Mouse (Mus musculus) stomach, postnatal 0 days (tissue): ENCODE data around the gene Erh. TPM values are rescaled to one million over a fixed set of nuclear protein-coding genes. Genes with fewer than 3 reads are reported as not detected.

Experiments
- ATAC-seq: fragments of 200-750 bp; cut with Nextera tagmentation; 2 replicates; pipeline ENCODE4 v1.8.0; 2017; ENCODE audit not compliant: low FRiP score, low TSS enrichment
- DNase-seq: peaks from one replicate; pipeline ENCODE4 v3.0.0-alpha.2; 2016; ENCODE audit warnings: low spot score
- H3K27ac ChIP-seq: fragments of 300-500 bp; sonication (generic); replicated peaks from 2 replicates; pipeline ENCODE4 v1.5.1; 2014; ENCODE audit warnings: mild to moderate bottlenecking, control low read depth
- H3K27me3 ChIP-seq: fragments of 300-500 bp; sonication (generic); 2 replicates; pipeline ENCODE4 v1.6.1; 2014; ENCODE audit warnings: low read length; ENCODE audit not compliant: control insufficient read depth, insufficient read depth
- H3K36me3 ChIP-seq: fragments of 300-500 bp; sonication (generic); 2 replicates; pipeline ENCODE4 v1.6.1; 2014; ENCODE audit warnings: low read length, mixed read lengths; ENCODE audit not compliant: control insufficient read depth, insufficient read depth
- H3K4me1 ChIP-seq: fragments of 300-500 bp; sonication (generic); replicated peaks from 2 replicates; pipeline ENCODE4 v1.6.1; 2014; ENCODE audit warnings: antibody characterized with exemption; ENCODE audit not compliant: control insufficient read depth, insufficient read depth
- H3K4me2 ChIP-seq: fragments of 300-500 bp; sonication (generic); replicated peaks from 2 replicates; pipeline ENCODE4 v1.6.1; 2014; ENCODE audit warnings: low read depth, mild to moderate bottlenecking, control low read depth, moderate library complexity
- H3K4me3 ChIP-seq: fragments of 300-500 bp; sonication (generic); 2 replicates; pipeline ENCODE4 v1.5.1; 2014; ENCODE audit warnings: low read depth, low read length, control low read depth
- H3K9ac ChIP-seq: fragments of 300-500 bp; sonication (generic); 2 replicates; pipeline ENCODE4 v1.6.1; 2014; ENCODE audit warnings: mild to moderate bottlenecking, low read length, control low read depth, mixed read lengths
- H3K9me3 ChIP-seq: fragments of 300-500 bp; sonication (generic); 2 replicates; pipeline ENCODE4 v1.6.1; 2016; ENCODE audit warnings: low read length; ENCODE audit not compliant: control insufficient read depth
- CTCF ChIP-seq: IDR thresholded peaks from 2 replicates; pipeline ENCODE4 v1.5.1; 2016; ENCODE audit warnings: antibody characterized with exemption, low read depth, mild to moderate bottlenecking, moderate library complexity
- EP300 ChIP-seq: optimal IDR thresholded peaks from 2 replicates; pipeline ENCODE3; 2016; ENCODE audit warnings: antibody characterized with exemption
- WGBS: fragments of 180-500 bp; shearing (Covaris S2); extraction: QIAGEN DNeasy Blood & Tissue Kit; methylation state at CpG from one replicate; pipeline ENCODE4 v1.1.7; 2014; 5-methylcytosine and 5-hydroxymethylcytosine counted together
- polyA plus RNA-seq: library from polyadenylated mRNA; unstranded; fragments of >200 nt; fragmentation: Nextera tagmentation; extraction: Ambion mirVana; gene quantifications from 2 replicates; pipeline ENCODE4 v1.2.1, GENCODE M21; 2015

The Erh gene
- polyA plus RNA-seq, 1 experiment from 2014 or later: 131 TPM

GRCm38 (mm10) chr12:80594141-80594540 is 50.0 kb downstream of the Erh start:
- Histone ChIP-seq H3K27ac (no peak overlapping the region), H3K36me3 (no peaks in the 10 kb centered on the region), H3K4me3 (no peak overlapping the region), H3K9me3 (no peaks in the 10 kb centered on the region), H3K27me3 (no peaks in the 10 kb centered on the region), H3K4me2 (no peak overlapping the region), H3K9ac (no peak overlapping the region), H3K4me1 (no peaks in the 10 kb centered on the region)
- no peak for ATAC-seq
- WGBS: 74% methylated on average over 4 of the region's 4 CpGs
- DNase-seq: no peak
- TF ChIP-seq EP300 (no peak), CTCF (no peak)

GRCm38 (mm10) chr12:80584973-80585372 is 59.2 kb downstream of the Erh start:
- 11% methylated on average over 2 of the region's 2 CpGs for WGBS
- DNase-seq (peak; percentile 54), ATAC-seq (no peak)
- Histone ChIP-seq H3K27ac (no peak overlapping the region), H3K4me3 (no peak overlapping the region), H3K27me3 (no peaks in the 10 kb centered on the region), H3K9ac (no peak overlapping the region), H3K9me3 (no peaks in the 10 kb centered on the region), H3K4me1 (no peaks in the 10 kb centered on the region), H3K4me2 (no peak overlapping the region), H3K36me3 (no peaks in the 10 kb centered on the region)
- peak; percentile 66 for TF ChIP-seq CTCF
- no peak for TF ChIP-seq EP300

Other genes with a start within 250 kb of the Erh start
- 5.4 and 7.2 TPM in 2 replicates for gene Dcaf5, start 207.7 kb downstream of the Erh start, polyA plus RNA-seq
- 9.0 and 10.6 TPM in 2 replicates for gene Exd2, start 181.2 kb downstream of the Erh start, polyA plus RNA-seq
- gene Galnt16, start 126.1 kb downstream of the Erh start, polyA plus RNA-seq: 6.1 and 6.3 TPM in 2 replicates
- 15.1 and 15.6 TPM in 2 replicates for gene Slc39a9, start 458 bp downstream of the Erh start, polyA plus RNA-seq
- gene Plekhd1, start 48.2 kb upstream of the Erh start, polyA plus RNA-seq: 2.2 and 2.3 TPM in 2 replicates
- 0.06 and 0.07 TPM in 2 replicates for gene Ccdc177, start 116.3 kb upstream of the Erh start, polyA plus RNA-seq
- 12.3 and 12.9 TPM in 2 replicates for gene Susd6, start 146.2 kb upstream of the Erh start, polyA plus RNA-seq